Mouse (Mus musculus) cerebellum, adult 11 months (tissue): Measurements from ENCODE around the gene Spock1.
"Not testable (repeated sequence)": the region's sequence is repeated elsewhere in the genome, so short reads cannot be mapped to it uniquely, and the experiment has no call there.

ENCODE experiments used
- DNase-seq: peaks from one replicate; pipeline ENCODE4 v3.0.0; 2022

Spock1 gene

GRCm38 (mm10) chr13:57582314-57582976 lies 325.7 kb downstream of the Spock1 start:
- no peak for DNase-seq

- no peak for DNase-seq
These were observed 330.4 kb downstream of the Spock1 start for GRCm38 (mm10) chr13:57577541-57578244.

- no peak for DNase-seq
These were observed 334.6 kb downstream of the Spock1 start for GRCm38 (mm10) chr13:57573501-57573900.

GRCm38 (mm10) chr13:57568404-57568803 lies 339.7 kb downstream of the Spock1 start:
- DNase-seq = no peak

GRCm38 (mm10) chr13:57555186-57555585 lies 352.9 kb downstream of the Spock1 start:
- DNase-seq = no peak

- no peak for DNase-seq
These were observed 358.4 kb downstream of the Spock1 start for GRCm38 (mm10) chr13:57549743-57550142.

GRCm38 (mm10) chr13:57536988-57537547 lies 371.1 kb downstream of the Spock1 start:
- DNase-seq = no peak

- DNase-seq = no peak
These were observed 373.8 kb downstream of the Spock1 start for GRCm38 (mm10) chr13:57534325-57534724.

- DNase-seq = no peak
These were observed 382.2 kb downstream of the Spock1 start for GRCm38 (mm10) chr13:57525946-57526345.

GRCm38 (mm10) chr13:57524546-57524945 lies 383.6 kb downstream of the Spock1 start:
- no peak for DNase-seq

- no peak for DNase-seq
These were observed 384.8 kb downstream of the Spock1 start for GRCm38 (mm10) chr13:57523366-57523765.

- DNase-seq = no peak
These were observed 385.8 kb downstream of the Spock1 start for GRCm38 (mm10) chr13:57522319-57522718.

- peak; percentile 36 for DNase-seq
These were observed 387.0 kb downstream of the Spock1 start for GRCm38 (mm10) chr13:57521152-57521551.

GRCm38 (mm10) chr13:57519790-57520189 lies 388.3 kb downstream of the Spock1 start:
- no peak for DNase-seq

- DNase-seq = no peak
These were observed 392.4 kb downstream of the Spock1 start for GRCm38 (mm10) chr13:57515737-57516136.

- no peak for DNase-seq
These were observed 406.6 kb downstream of the Spock1 start for GRCm38 (mm10) chr13:57501552-57501951.

GRCm38 (mm10) chr13:57496778-57497177 lies 411.4 kb downstream of the Spock1 start:
- no peak for DNase-seq

- DNase-seq = no peak
These were observed 413.3 kb downstream of the Spock1 start for GRCm38 (mm10) chr13:57494838-57495237.

GRCm38 (mm10) chr13:57488926-57489325 lies 419.2 kb downstream of the Spock1 start:
- DNase-seq = peak; percentile 35

GRCm38 (mm10) chr13:57484426-57485168 lies 423.5 kb downstream of the Spock1 start:
- DNase-seq = no peak

GRCm38 (mm10) chr13:57476700-57477099 lies 431.4 kb downstream of the Spock1 start:
- peak; percentile 36 for DNase-seq

- no peak for DNase-seq
These were observed 434.1 kb downstream of the Spock1 start for GRCm38 (mm10) chr13:57474068-57474467.

- DNase-seq = not testable (repeated sequence)
These were observed 437.2 kb downstream of the Spock1 start for GRCm38 (mm10) chr13:57470922-57471321.
